Mouse (Mus musculus) erythroblast, embryonic 14.5 days (primary cell): ENCODE results near the gene Ech1.

Experiments used
- GATA1 ChIP-seq: IDR thresholded peaks from 2 replicates; pipeline ENCODE4 v1.6.1; 2012; ENCODE audit warnings: low read length, inconsistent platforms, mixed read lengths
- TAL1 ChIP-seq: IDR thresholded peaks from 3 replicates; pipeline ENCODE4 v1.6.1; 2012; ENCODE audit warnings: low read length, inconsistent platforms, mixed read lengths

DNA sequence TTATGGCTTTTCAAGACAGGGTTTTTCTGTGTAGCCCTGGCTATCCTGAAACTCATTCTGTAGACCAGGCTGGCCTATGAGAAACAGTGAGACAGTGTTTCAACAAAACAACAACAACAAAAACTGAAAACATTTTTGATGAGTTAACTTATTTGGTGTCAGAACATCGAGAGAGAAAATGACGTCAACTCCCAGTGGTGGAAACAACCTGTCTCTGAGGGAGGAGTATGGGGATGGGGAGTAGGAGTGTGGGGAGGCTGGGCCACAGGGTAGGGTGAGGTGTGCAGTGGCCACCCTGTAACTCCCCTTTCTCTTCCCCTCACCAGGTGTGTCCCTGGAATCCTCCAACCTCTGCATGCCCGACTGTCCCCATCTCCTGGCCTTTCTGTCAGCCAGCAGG is 30.5 kb upstream of the Ech1 start:
- TF ChIP-seq TAL1 (no peak), GATA1 (no peak)
